Mouse (Mus musculus): ENCODE measurements around the gene Trdn.

Trdn gene

DNA sequence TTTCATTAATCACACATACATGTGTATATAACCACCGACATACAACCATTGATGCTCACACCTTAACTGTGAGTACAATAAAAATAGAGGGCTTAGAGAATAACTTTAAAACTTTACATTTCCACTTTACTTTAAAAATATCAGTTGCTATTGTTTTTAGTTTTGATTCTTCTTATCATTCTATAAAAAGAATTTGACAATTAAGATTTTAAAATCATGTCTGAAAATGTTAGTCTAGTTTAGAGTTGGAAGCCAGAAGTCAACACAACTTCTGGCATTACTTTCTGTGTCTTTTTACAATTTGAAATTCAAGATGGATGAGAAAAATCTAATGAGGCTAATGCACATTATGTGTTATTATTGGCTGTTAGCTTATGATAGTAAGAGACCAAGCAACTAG, at the start of gene Trdn:
Trdn (plus strand) TSS at position 301 of the 400 bp plus-strand sequence.
- no peak for DNase-seq

DNA sequence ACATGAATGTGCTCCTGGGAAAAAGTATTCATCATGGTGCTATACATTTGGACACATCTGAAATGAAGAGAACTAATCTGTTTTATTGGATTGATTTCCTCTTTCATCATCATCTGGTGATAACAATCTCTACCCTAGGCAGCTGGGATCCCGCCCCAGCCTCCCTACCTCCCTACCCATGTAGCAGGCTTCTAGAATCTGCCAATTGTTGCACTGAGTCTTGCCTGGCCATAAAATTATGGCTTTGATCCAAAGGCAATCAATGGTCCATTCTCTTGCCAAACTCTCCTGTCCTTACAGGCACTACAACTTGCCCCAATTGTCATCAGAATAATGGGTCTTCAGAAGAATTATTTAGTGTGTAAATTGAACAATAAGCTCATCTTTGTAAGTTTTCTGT, 19.6 kb upstream of the Trdn start:
- DNase-seq = no peak

DNA sequence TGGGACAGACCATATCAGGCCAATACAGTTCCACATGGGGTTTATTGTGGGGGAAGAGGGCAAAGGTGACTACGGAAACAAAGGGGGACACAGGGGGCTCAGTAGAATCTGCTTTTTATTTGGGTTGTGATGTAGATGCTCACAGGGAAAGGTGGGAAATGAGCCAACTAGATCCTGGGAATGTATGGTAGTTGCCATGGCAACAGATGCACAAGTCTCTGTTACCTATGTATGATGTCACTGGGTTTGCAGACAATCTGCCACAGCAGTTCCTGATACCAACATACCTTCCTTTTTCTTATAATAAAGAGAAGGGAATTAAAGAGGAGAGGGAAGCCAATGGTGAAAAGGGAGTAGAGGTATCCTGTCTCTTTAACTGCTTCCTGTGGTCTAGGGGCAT, 14.8 kb upstream of the Trdn start:
- no peak for DNase-seq

DNA sequence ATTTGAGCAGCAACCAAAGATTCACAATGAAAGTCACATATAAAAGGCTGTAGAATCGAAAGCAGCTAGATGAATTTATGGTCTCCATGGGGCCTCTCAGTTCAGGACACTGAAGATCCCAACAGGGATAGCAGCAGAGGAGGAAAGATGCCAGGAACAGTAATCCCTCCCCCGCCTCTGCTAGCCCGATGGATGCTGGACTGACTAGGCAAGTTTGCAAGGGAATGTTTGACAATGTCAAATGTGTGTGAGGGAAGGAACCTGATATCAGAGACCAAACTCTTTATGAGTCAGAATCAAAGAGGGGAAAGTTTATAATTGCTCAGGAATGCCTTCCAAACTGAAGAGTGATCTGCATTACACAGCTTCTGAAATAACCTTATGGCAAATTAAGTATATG, 7.2 kb upstream of the Trdn start:
- no peak for DNase-seq

GRCm38 (mm10) chr10:33082151-33082844, 1.9 kb downstream of the Trdn start:
- no peak for DNase-seq

GRCm38 (mm10) chr10:33082961-33083626, 2.7 kb downstream of the Trdn start:
- DNase-seq = no peak

- DNase-seq = no peak
Observed at GRCm38 (mm10) chr10:33083627-33084158, 3.3 kb downstream of the Trdn start.

DNA sequence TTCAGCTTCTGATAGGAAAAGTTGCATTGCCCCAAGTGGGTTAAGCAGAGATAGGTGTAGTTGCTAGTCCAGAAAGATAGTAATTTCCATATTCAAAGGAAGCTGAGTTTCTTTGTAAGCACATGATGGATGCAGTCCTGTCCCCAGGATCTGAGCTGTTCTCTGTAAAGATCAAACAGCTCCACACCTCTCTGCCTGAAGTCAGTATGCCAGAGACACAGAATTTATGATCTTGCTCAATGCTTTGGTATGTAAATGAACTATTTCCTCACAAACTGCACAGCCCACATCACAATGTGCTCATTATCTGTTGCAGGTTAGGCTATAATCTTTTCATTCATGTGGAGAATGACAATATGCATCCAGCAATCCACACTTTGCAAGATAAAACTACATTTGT, 8.0 kb downstream of the Trdn start:
- DNase-seq = no peak

DNA sequence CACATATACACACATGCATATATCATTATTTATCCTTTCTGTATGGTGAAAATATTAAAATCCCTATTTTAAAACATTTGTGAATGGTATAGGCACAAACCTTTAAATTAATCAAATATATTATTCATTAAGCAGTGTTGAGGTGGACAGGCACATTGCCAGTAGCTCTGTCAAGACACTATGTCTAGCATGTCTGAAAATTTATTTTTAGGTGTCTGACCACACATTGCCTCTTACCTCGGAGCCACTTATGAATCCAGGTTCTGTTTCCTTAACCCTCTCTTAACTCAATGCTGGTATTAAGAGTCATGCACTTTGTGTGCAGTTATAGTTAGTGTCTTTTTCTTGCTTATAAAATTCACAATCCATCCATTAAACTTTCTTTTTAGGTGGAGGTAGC, 12.0 kb downstream of the Trdn start:
- no peak for DNase-seq

GRCm38 (mm10) chr10:33107942-33108341, 27.6 kb downstream of the Trdn start:
- no peak for DNase-seq

GRCm38 (mm10) chr10:33123028-33123427, 42.7 kb downstream of the Trdn start:
- DNase-seq = no peak

DNA sequence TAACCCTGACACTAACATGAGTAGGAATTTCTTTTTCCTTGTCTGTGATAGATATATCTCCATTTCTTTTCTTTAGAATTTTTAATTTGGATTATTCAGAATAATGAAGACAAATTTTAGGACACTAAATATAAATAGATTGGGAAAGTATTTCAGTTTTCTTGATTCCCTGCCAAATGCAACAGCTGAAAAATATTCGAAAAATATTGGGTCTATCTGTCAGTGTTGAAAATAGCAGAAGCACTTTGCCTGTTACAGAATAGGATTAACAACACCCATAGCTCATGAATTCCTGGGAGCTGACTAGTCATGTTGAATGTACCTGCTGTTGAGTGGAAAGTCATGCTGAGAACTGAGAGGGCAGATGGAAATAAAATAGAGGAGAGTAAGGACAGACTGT, 64.6 kb downstream of the Trdn start:
- no peak for DNase-seq

DNA sequence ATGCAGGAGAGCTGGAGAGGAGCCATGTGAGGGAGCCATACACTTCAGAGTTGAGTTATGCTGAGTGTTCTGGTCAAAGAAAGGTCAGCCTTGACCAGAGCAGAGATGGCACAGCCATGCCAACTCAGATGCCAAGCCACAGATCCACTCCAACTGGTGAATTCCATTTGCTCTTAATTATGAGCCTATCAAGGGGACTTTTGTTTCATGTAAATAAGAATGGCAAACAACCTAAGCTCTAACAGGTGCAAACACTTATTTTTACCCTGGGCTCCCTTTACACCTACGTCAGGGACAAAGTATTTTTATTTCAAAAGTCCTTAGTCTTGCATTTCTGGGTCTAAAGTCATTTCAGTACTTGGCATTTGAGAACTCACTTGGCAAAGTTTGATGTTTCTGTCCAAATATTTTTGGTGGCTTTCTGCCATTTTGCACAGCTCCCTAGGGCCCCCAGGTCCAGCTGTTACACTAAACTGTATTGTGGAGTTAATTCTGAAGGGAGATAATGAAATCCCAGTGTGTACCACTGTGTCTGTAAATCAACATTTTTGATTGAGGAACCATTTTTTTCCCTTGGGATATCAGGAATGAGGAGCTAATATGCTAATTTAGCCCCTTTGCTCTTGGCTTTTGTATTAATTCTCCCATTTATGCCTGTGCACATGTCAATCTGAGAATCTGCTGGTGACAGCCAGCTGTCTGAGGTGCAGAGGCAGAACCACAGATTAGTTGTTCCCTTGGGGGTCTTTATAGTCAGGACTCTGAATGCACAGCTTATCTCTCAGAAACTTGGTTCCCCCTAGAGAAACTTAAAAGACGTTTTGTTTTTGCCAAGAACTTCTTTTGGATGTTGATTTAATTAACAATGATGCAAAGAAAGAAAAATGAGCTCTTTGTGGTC, 99.6 kb downstream of the Trdn start:
- no peak for DNase-seq

DNA sequence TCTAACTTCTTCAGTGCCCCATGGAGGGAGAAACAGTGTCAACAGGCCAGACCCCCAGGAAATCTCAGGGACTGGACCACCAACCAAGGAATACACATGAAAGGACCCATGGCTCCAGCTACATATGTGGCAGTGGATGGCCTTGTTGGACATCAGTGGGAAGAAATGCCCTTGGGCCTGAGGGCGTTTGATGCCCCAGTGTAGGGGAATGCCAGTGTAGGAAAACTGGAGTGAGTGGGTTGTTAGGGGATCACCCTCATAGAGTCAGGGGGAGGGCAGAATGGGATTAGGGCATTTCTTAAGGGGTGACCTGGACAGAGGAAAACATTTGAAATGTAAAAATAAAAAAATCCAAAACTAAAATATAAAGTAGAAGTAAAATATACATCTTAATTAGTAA, 108.7 kb downstream of the Trdn start:
- DNase-seq = no peak

DNA sequence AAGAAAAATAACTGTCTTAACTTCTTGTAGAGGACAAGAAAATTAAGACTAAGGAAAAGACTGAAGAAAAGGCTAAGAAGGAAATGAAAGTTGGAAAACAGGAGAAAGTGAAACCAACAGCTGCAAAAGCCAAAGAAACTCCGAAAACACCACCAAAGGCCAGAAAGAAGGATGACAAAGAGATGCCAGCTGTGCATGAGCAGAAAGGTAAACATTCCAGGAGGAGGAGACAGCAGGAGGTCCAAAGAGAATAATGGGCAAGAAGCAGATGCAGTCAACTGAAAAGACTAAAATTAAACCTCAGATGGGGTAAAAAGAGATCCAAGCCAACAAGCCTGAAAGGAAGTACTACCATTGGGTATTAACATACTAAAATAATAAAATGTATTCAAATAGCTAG, 115.6 kb downstream of the Trdn start:
- DNase-seq = no peak

DNA sequence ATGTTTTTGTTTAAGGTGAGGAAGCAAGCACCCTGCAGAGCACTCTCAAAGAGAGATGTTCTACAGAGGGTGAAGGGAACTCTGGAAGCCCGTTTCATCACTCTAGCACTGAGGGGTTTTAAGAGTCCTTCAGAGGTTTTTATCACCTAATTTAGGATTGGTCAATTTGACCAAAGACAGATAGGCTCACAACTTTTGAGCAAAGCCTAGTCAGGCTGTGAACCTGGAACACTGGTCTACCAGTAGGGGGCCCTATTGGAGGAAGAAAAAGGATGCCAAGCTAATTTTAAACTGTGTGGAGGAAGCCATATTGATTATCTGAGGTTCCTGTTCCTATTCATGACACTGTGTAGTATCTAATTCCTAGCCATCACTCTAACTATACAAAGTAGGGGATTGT, 117.9 kb downstream of the Trdn start:
- DNase-seq = no peak

GRCm38 (mm10) chr10:33210411-33210810, 130.1 kb downstream of the Trdn start:
- no peak for DNase-seq

DNA sequence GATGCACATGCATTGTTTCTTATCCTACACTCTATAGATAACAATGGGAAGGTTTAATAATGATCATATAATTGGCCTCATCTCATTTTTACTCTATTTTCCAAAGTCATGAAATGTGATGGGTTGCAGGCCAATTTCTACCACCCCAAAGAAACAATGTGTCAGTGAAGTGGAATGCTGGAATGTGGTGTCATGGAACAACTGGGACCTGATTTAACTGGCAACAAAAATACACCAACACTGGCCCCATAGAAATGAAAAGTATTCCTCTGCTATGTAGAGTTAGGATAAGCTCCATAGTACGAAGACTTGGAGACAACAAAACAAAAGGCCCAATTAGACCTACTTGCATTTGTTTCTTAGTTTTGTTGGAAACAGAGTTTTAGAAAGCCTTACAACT, 173.6 kb downstream of the Trdn start:
- no peak for DNase-seq

DNA sequence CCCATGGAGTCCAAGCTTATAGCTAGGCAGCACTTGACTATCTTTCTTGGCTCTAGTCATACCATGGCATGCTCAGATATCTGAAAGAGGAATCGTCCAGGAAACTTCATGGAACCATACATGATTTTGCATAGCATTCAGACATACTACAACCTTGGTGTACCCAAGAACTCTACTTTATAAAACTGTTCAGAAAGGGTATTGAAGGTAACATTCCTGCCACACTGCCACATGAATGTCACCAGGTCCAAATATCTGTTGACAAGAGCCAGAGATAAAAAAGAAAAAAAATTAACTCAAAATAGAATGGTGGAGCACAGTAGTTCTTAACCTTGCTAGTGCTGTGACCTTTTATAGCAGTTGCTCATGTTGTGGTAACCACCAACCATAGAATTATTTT, 175.8 kb downstream of the Trdn start:
- DNase-seq = no peak

DNA sequence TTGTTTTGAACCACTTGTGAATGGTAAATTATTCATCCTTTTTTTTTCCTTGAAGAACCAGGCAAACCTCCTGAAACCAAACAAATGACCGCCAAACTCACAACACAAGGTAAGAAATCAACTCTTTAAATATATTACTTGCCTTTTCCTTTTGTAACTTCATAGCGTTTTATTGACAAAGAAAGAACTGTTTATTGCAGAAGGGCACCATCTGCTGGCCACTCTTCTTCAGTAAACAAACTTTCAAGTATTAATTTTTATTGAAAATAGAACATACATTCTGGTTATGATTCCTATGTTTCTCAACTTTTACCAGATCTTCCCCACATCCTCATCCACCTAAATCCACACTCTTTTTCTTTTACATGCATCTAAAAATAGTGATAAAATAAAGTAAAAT, 224.6 kb downstream of the Trdn start:
- DNase-seq = peak; percentile 26

DNA sequence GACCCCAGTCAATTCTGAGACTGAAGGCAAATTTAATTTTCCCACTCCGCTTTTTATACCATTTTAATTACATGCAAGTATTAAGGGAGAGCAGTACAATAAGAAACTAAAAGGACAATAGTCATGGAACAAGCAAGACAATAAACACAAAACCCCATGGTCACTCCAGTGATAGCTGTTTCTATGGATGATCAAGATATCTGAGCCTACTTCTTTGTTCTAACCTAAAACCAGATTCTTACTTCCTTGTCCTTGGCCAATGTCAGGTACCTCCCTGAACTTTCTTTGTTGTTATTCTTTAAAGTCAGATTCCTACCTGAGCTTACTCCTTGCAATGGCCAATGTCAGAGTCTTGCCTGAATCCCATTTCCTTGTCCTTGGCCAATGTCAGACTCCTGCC, 272.7 kb downstream of the Trdn start:
- no peak for DNase-seq

DNA sequence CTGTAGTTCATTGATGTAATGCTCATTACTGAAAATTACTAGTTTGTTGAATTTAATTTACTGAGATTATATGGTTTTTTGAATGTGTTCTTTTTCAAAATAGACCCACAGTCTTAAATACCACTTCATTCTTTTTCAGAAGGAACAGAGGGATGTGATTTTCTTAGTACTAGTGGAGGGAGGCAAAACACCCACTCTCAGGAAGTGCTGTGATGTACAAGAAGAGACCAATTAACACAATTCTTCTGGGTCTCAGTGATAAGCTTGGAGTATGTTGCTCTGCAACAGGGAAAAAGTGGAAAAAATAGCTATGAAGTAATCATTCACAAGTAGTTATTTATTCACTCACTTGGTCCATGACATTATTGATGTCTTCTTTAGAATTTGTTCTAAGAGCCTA, 286.2 kb downstream of the Trdn start:
- peak; percentile 6 for DNase-seq

DNA sequence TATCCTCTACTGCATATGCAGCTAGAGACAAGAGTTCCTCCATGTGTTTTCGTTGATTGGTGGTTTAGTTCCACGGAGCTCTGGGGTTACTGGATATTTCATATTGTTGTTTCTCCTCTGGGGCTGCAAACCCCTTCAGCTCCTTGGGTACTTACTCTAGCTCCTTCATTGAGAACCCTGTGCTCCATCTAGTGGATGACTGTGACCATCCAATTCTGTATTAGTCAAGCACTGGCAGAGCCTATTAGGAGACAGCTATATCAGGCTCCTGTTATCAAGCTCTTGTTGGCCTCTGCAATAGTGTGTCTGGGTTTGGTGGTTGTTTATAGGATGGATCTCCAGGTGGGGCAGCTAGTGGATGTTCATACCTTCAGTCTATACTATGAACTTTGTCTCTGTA, 290.2 kb downstream of the Trdn start:
- DNase-seq = no peak

Data from right cerebral cortex, adult 18-20 months (tissue).